25 mouse cellular contexts compared by ENCODE assay signal in the genomic region with DNA sequence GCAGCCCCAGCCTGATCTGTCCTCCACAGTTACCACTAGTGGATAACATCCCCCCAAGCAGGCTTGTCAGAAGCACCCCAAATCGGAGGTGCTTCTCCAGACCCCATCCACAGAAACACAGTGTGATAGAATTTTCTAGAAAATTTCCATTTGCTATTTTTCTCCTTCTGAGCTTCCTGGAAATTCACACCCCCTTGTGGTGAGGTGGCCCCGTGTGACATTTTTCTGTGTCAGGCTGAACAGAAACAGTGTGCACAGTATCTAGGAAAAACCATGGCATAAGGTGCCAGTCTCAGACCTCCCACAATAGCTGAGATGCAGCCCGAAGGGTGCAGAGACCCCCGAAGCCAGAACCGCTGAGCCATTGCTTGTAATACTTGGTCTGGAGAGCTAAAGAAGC.
A peak's percentile ranks its signal among the peaks of the same experiment; 100 is the strongest.
DNase-seq lines count a peak whose midpoint lies in the region; ATAC-seq and TF ChIP-seq lines count a peak whose summit lies in the region.
"Had no signal": no experiment of that assay in that cellular context is flagged by ENCODE, and none has a peak within 500 bp of the region (broad histone marks: within the 10 kb centered on the region; RNA-seq: fewer than 3 reads in every experiment).

No protein-coding gene starts in this region.

- H3K9me3 ChIP-seq in intestine, postnatal 0 days (ENCODE audit: control insufficient read depth): no peaks in the 10 kb centered on the region
- H3K9me3 ChIP-seq in intestine, embryonic 15.5 days: no peaks in the 10 kb centered on the region
- no peaks in the 10 kb centered on the region for H3K9me3 ChIP-seq in midbrain, postnatal 0 days (ENCODE audit: low read length)
- H3K9me3 ChIP-seq in midbrain, embryonic 15.5 days: no peaks in the 10 kb centered on the region
- H3K9me3 ChIP-seq: hindbrain, embryonic 13.5 days; limb, embryonic 10.5 days; limb, embryonic 15.5 days; liver, embryonic 13.5 days; neural tube, embryonic 13.5 days had no signal

- no peaks in the 10 kb centered on the region for H3K27me3 ChIP-seq in intestine, postnatal 0 days (replicated peaks; ENCODE audit: control insufficient read depth, insufficient read depth, low read length)
- H3K27me3 ChIP-seq in intestine, embryonic 15.5 days (replicated peaks): no peaks in the 10 kb centered on the region
- no peaks in the 10 kb centered on the region for H3K27me3 ChIP-seq in midbrain, postnatal 0 days (ENCODE audit: insufficient read depth, low read length)
- no peaks in the 10 kb centered on the region for H3K27me3 ChIP-seq in midbrain, embryonic 15.5 days (replicated peaks)
- H3K27me3 ChIP-seq: hindbrain, embryonic 13.5 days; limb, embryonic 15.5 days; liver, embryonic 13.5 days; neural tube, embryonic 13.5 days had no signal

- ATAC-seq in intestine, postnatal 0 days: no peak
- ATAC-seq in intestine, embryonic 15.5 days: no peak
- ATAC-seq in midbrain, postnatal 0 days (ENCODE audit: low FRiP score): no peak
- ATAC-seq in midbrain, embryonic 15.5 days (replicated peaks): no peak
- ATAC-seq: forebrain, embryonic 14.5 days had no signal

- no peak overlapping the region for H3K4me3 ChIP-seq in intestine, postnatal 0 days (ENCODE audit: low read depth, low read length)
- no peak overlapping the region for H3K4me3 ChIP-seq in intestine, embryonic 15.5 days (replicated peaks)
- H3K4me3 ChIP-seq in midbrain, postnatal 0 days (ENCODE audit: low read depth, low read length): no peak overlapping the region
- H3K4me3 ChIP-seq in midbrain, embryonic 15.5 days: no peak overlapping the region
- H3K4me3 ChIP-seq: hindbrain, embryonic 13.5 days; limb, embryonic 10.5 days; limb, embryonic 15.5 days; liver, embryonic 13.5 days; neural tube, embryonic 13.5 days had no signal

- WGBS in intestine, postnatal 0 days: 78% methylated on average over 5 of the region's 5 CpGs
- 80% methylated on average over 5 of the region's 5 CpGs for WGBS in intestine, embryonic 15.5 days
- 86% methylated on average over 5 of the region's 5 CpGs for WGBS in midbrain, postnatal 0 days
- WGBS in midbrain, embryonic 15.5 days: 83% methylated on average over 5 of the region's 5 CpGs

- no peak overlapping the region for H3K27ac ChIP-seq in intestine, postnatal 0 days (ENCODE audit: low read depth, low read length)
- no peak overlapping the region for H3K27ac ChIP-seq in intestine, embryonic 15.5 days
- H3K27ac ChIP-seq in midbrain, postnatal 0 days (ENCODE audit: low read depth, low read length): no peak overlapping the region
- no peak overlapping the region for H3K27ac ChIP-seq in midbrain, embryonic 15.5 days
- H3K27ac ChIP-seq: hindbrain, embryonic 13.5 days; limb, embryonic 10.5 days; limb, embryonic 15.5 days; liver, embryonic 13.5 days; neural tube, embryonic 13.5 days had no signal

- H3K9ac ChIP-seq in intestine, postnatal 0 days (ENCODE audit: low read depth, low read length): no peak overlapping the region
- H3K9ac ChIP-seq in intestine, embryonic 15.5 days: no peak overlapping the region
- H3K9ac ChIP-seq in midbrain, postnatal 0 days (replicated peaks; ENCODE audit: low read length, poor library complexity, severe bottlenecking): no peak overlapping the region
- no peak overlapping the region for H3K9ac ChIP-seq in midbrain, embryonic 15.5 days
- H3K9ac ChIP-seq: hindbrain, embryonic 13.5 days; limb, embryonic 15.5 days; liver, embryonic 13.5 days; neural tube, embryonic 13.5 days had no signal

- TF ChIP-seq CTCF in intestine, postnatal 0 days (IDR thresholded peaks at IDR 0.05; ENCODE audit: low read depth): peak; percentile 30
- peak; percentile 57 for TF ChIP-seq CTCF in midbrain, postnatal 0 days (IDR thresholded peaks at IDR 0.05)

- no peaks in the 10 kb centered on the region for H3K4me1 ChIP-seq in intestine, postnatal 0 days (replicated peaks; ENCODE audit: control insufficient read depth, insufficient read depth, low read length)
- no peaks in the 10 kb centered on the region for H3K4me1 ChIP-seq in intestine, embryonic 15.5 days (replicated peaks)
- no peaks in the 10 kb centered on the region for H3K4me1 ChIP-seq in midbrain, postnatal 0 days (ENCODE audit: insufficient read depth, low read length)
- 0 out of 2 replicates have a peak, but pooled peaks cover 6% of the 10 kb centered on the region for H3K4me1 ChIP-seq in midbrain, embryonic 15.5 days
- H3K4me1 ChIP-seq: liver, embryonic 13.5 days; neural tube, embryonic 13.5 days had no signal

- peak; percentile 47 to 54 for DNase-seq in kidney, postnatal 4 days
- no peak for DNase-seq in kidney, postnatal 25 days
- no peak for DNase-seq in midbrain, postnatal 0 days (ENCODE audit: low spot score)
- DNase-seq in B cell, adult 2 months: no peak
- DNase-seq: adrenal gland, postnatal 36 days; cerebellum, adult 2 months; cerebellum, postnatal 25 days; gastrocnemius, postnatal 36 days; heart, adult 18-20 months; heart, postnatal 36 days; kidney, adult 8-10 months; liver, embryonic 13.5 days; lung, adult 18-20 months; lung, postnatal 36 days; right cerebral cortex, postnatal 4 days had no signal

- no peak overlapping the region for H3K4me2 ChIP-seq in intestine, postnatal 0 days (replicated peaks; ENCODE audit: low read depth)
- H3K4me2 ChIP-seq in intestine, embryonic 15.5 days (replicated peaks): no peak overlapping the region
- no peak overlapping the region for H3K4me2 ChIP-seq in midbrain, postnatal 0 days (ENCODE audit: low read depth, low read length, poor library complexity, severe bottlenecking)
- H3K4me2 ChIP-seq in midbrain, embryonic 15.5 days: no peak overlapping the region
- H3K4me2 ChIP-seq: heart, embryonic 11.5 days; hindbrain, embryonic 13.5 days; limb, embryonic 15.5 days; liver, embryonic 13.5 days; midbrain, embryonic 11.5 days; neural tube, embryonic 13.5 days had no signal

- H3K36me3 ChIP-seq in intestine, postnatal 0 days (ENCODE audit: control insufficient read depth, insufficient read depth): no peaks in the 10 kb centered on the region
- H3K36me3 ChIP-seq in intestine, embryonic 15.5 days: no peaks in the 10 kb centered on the region
- H3K36me3 ChIP-seq in midbrain, postnatal 0 days (ENCODE audit: insufficient read depth, low read length): no peaks in the 10 kb centered on the region
- no peaks in the 10 kb centered on the region for H3K36me3 ChIP-seq in midbrain, embryonic 15.5 days (replicated peaks)
- H3K36me3 ChIP-seq: hindbrain, embryonic 13.5 days; limb, embryonic 10.5 days; limb, embryonic 15.5 days; liver, embryonic 13.5 days; neural tube, embryonic 13.5 days had no signal

Comparison
In these comparisons a context has a peak if more than half of its experiments do, and no peak if none do; other contexts are left out.
1. DNase-seq: peak in kidney, postnatal 4 days (2 of 2); none in kidney, postnatal 25 days (0 of 2), midbrain, postnatal 0 days (single experiment) and B cell, adult 2 months (0 of 2).